Mouse (Mus musculus): ENCODE data around the gene Nyx.
A peak's percentile ranks its signal among the peaks of the same experiment; 100 is the strongest.
"Not testable (repeated sequence)": the region's sequence is repeated elsewhere in the genome, so short reads cannot be mapped to it uniquely, and the experiment has no call there.

The Nyx gene

DNA sequence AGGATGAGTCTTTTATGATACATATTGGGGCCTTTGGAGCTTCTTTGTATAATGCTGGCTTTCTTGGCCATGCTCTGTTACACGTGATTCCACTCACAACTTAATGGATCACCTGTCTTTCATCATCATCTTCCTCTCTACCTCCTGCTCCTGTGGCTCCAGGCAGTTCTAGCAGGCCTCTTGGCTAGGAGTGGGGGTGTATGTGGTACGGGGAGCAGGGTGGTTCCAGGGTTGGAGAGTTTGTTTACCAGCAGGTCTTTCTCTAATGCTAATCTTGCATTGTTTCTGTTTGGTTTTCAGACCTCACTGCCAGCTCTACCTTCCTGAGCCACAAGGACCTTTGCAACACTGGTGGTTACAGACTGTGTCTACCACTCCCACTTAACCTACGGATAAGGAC is at the start of gene Nyx:
Gene Nyx (plus strand): TSS at position 301 of the 400 bp plus-strand sequence.
- DNase-seq (ENCODE audit: extremely low spot score, low read depth, low spot score): no peak

DNA sequence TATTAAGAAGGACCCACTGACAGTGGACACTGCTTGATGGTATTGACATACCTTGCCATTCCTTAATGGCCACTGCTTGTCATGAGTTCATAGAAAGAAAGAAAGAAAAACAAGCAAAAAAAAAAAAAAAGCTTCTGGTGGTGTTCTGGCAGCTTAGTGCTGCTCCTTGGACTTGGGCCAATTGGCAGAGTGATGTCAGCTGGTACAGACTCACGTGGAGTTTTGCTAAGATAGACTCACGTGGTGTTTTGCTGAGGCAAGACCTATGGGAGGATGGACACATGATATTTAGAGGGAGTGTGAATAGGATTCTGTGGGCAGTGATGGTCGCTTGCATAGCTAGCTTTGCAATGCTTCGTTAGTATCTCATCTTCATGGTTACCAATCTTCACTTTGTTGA is 43.9 kb upstream of the Nyx start:
- DNase-seq (ENCODE audit: extremely low spot score, low read depth, low spot score): no peak

DNA sequence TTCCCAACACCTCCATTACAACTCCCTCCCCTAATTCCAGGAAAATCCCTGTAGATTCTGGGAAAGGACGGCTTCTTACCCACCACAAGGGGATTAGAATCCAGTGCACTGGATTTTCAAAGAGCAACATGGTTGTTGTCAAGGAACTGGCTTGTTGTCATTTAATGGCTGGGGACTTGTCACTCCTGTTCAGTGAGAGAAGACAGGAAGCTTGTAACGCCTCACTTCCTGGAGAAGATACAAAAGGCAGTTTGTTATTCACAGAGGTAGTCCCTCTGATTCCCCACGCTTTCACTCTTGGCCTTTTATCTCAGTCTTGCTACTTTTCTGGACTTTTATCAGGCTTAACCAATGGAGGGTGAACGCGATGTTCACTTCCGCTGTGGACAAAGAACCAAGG is 34.5 kb upstream of the Nyx start:
- DNase-seq (ENCODE audit: extremely low spot score, low read depth, low spot score): no peak

DNA sequence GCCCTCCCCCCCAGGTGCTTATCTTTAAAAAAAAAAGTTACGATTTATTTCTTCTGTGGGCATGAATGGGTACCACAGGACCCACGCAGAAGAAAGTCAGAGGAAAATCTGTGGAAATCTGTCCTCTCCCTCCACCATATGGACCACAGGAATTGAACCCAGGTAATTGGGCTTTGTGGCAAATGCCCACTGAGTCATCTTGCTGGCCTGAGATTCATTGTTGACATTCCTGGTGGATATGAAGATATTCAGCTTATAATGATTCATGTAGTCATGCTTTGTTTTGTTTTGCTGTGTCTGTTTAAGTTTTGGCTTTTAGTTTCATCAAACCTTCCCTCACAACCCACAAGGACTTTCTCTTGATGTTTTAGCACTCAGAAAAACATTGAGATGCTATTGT is 29.9 kb upstream of the Nyx start:
- not testable (repeated sequence) for DNase-seq (ENCODE audit: extremely low spot score, low read depth, low spot score)

DNA sequence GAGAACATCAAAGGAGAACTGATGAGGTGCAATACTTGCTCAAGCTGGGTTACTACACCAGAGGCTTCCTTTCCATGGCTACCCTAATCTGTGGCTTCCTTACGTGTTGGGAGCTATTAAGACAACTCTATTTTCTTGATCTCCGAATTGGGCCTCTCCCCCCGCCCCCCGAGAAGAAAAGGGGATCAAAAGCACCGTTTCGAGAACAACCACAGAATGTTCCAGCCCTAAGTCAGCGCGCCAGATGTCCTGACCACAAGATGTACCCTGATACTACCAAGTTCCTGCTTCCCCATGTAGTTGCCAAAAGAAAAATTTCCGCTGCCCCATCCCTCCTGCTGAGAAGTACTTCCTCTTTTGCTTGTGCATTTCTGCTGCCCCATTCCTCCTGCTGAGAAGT is 9.4 kb upstream of the Nyx start:
- DNase-seq (ENCODE audit: extremely low spot score, low read depth, low spot score): not testable (repeated sequence)

DNA sequence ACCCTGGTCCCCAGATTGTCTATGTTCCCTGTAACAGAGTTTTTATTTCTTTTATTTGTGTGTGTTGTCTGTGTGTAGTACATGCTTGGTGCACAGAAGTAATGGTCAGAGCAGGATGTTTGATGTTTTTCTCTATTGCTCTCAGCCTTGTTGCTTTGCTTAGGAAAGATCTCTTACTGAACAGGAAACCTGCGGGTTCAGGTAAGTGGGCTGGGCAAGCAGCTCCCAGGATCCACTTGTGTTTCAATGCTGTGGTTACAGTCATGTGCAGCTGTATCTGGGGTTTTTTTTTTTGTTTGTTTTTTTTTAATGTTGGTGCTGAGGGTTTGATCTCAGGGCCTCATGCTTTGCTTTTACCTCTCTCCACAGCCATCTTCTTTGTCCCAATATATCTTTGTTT is 7.1 kb upstream of the Nyx start:
- DNase-seq (ENCODE audit: extremely low spot score, low read depth, low spot score): no peak

DNA sequence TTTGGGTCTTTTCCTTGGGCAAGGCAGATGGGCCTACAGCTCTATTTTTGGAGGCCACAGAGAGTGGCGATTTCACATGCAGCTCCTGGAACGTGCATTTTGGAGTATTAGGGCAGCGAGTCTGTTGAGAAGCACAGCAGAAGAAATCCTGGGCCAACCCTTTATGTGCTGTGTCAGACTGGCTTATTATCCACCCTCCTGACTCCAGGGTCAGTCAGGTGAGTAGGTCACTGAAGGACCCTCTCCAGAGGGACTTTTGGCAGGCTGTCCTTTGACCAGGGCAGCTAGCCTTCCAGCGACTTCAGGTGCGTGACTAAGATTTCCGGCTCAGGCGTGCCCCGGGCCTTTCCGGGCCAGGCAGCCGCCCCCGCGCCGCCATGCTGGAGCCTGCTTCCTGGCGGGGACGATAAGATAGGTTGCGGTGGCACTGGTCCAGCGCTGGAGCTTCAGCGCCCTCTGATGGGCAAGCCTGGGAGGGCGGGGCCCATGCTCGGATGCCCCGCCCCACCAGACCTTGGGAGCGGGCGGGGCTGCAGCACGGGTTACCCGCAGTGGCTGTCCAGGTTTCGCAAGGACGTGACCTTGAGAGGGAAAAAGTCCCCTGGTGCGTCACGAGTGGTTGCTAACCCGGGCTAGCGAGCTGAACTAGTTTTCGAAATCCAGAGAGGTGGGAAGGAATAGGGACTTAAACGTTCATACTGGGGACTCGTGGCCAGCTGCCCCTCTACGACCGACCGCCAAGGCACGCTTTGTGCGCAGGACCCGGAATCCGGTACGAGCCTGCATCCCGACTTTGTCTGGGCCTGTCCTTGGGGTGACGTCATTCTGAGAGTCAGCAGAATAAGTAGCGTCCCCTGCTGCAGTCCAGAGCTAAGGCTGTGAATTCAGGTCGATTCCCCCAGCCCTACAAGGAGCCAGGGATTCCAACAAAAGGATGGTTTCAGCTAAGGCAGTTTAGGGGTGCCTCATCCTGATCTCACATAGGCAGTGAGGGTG is 4.3 kb upstream of the Nyx start:
- peak; percentile 52 for DNase-seq (ENCODE audit: extremely low spot score, low read depth, low spot score)

DNA sequence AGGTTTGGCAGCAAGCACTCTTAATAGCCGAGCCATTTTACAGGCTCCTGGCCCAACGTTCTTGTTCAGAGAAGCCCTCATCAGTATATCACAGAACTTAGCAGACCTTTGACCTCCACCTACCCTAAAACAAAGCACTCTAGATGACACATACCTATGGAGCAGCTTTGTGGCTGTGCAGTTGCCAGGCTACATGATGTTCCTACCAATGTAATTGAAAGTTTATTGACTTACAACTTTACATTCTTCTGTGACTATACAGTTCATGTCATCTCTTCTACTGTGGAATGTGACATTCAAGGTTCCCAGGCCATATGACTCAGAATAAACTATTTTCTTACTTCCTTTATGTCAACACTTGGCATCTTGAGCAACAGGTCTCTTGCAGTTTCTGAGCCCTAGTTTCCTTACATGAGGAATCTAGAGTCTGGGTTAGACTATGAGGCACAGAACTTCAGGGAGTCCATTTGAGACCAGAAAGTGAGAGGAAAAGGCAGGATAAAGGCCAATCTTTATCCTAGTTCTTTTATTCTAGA is 2.9 kb upstream of the Nyx start:
- no peak for DNase-seq (ENCODE audit: extremely low spot score, low read depth, low spot score)

DNA sequence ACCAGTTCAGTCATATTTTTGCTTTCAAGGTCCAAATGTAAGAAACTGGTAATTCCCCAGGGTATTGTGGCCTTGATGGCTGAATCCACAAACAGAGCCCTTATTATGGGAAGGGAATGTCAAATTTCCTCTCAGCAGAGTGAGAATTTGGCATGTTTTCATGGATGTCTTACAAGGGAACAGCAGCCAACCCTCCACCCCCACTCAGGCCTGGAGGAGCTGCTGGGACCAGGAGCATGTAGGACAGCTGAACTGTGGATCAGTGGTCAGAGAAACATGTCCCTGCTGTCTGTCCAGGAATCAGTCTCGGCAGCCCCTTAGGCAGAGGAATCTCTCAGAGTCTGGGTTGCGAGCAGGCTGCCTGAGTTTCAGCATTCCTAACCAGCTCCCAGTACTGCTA is 771 bp downstream of the Nyx start:
- DNase-seq (ENCODE audit: extremely low spot score, low read depth, low spot score): no peak

DNA sequence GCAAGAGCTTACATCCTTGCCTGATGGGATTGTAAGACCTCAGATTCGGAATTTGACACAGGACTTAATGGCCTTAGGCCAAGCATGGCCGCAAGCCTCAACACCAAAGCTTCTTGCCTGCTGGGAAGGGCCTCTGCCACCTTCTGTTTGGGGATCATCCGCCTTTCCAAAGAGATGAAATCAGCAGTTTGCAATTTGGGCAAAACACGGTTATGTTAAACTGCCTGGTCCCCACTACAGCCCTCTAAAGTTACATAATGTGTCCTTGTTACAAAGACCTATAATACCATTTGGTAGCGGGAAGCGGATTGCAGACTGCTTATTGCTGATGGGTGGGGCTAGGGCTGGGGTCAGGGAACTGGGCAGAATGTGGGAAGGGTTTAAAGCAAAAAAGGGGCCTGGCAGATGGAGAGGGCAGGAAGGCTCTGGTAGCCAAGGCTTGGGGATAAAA is 1.2 kb downstream of the Nyx start:
- no peak for DNase-seq (ENCODE audit: extremely low spot score, low read depth, low spot score)

DNA sequence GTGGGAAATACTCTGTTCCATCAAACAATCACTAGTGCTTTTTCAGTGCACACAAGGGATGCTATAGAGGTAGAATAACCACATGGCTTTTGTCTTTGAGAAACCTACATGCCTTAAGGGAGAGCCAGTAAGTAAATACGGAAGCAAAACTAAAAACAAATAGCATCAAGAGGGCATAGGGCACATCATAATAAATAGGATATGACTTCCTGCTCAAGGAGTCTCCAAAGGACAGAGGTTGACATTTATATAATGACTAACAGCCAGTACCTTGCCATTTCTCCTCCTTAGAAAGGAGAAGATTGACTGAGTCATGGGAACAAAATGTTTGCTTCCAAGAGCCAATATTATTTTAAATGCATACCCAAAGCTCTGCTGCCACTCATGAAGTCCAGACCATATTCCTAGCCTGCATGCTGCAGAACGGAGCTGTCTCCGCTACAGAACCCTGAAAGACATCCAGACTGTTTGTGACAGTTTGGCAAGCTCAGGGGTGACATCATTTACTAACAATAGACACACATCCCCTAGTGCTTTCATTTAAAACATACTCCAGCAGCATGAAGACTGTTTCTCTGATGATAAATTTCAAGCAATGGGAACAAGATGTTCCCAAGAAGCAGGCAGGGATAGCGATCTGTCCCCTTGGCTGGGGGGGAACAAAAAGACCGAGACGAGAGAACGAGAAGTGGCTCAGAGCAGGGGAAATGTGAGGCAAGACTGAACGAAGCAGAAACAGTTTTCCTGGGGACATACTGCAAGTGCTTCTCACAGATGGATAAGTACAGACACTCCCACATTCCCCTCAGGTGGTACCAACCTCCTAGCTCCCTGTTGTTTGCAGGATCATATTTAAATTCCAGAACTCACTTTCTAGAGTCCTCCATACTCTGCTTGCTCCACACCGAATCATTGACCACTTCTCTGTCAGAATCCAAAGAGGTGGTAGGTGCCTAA is 3.5 kb downstream of the Nyx start:
- no peak for DNase-seq (ENCODE audit: extremely low spot score, low read depth, low spot score)

DNA sequence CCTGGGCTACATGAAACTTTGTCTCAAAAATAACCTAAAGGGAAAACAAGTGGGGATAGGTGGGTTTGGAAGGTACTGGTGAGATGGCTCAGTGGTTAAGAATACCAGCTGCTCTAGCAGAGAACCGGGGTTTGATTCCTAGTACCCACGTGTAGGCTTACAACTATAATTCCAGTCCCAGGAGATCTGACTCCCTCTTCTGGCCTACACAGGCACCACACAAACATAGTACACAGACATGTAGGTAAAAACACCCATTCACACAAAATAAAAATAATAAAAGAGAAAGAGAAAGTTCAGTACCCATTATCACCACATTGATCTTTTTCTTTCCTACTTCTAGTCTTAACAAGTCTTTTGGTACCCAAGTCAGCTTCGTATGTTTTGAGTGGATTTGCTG is 6.0 kb downstream of the Nyx start:
- no peak for DNase-seq (ENCODE audit: extremely low spot score, low read depth, low spot score)

DNA sequence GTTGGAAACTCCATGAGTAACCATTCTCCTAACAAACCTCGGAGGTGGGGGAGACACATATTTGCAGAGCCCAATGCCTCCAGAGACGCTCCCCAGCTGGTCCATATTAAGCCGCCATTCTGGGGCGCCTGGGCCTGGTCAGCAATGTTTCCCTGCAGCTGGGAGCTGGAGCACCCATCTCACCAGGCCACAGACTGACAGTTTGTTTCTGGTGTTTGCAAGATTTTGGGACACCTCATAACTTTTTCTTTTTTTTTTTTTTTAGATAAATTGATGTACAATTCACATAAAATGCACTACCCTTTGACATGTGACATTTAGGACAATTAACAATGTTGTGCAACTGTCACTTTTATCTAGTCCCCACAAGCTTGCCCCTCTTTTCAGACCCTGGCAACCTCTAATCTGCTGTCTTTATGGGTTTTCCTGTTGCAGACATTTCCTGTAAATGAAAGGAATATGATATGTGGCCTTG is 6.9 kb downstream of the Nyx start:
- no peak for DNase-seq (ENCODE audit: extremely low spot score, low read depth, low spot score)

DNA sequence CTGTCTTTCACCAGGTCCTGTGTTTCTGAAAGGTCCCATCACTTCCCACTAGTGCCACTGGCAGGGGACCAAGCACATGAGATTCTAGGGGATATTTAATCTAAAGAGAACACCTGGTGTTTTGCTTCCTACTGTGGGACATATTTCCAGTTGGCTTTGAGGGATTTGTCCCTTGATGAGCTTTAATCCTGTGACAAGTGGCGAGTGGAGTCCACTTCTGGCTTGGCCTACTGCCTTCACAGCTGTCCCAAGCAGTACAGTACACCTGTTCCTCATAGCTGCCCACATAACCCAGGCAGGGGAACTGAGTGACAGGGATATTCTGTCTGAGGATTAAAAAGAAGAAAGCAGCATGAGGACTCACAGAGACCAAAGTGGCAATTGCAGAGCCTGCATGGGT is 9.5 kb downstream of the Nyx start:
- no peak for DNase-seq (ENCODE audit: extremely low spot score, low read depth, low spot score)

DNA sequence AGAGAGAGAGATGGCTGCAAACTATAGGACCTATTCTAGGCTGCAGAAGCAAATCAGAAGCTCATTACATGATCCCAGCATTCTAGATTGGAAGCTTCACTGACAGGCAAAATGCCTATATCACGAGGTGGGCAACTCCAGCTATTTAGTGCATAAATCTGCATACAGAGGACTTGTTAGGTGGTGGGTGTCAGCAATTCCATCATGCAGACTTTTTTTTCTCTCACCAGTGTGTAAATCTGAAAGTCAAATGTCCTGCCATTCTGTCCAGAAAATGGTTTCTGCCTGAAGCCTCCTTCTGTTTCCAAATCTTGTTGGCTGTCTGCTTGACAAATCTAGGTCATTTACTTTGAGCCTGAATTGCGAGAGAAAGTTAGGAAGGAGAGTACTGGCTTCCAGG is 11.7 kb downstream of the Nyx start:
- no peak for DNase-seq (ENCODE audit: extremely low spot score, low read depth, low spot score)

DNA sequence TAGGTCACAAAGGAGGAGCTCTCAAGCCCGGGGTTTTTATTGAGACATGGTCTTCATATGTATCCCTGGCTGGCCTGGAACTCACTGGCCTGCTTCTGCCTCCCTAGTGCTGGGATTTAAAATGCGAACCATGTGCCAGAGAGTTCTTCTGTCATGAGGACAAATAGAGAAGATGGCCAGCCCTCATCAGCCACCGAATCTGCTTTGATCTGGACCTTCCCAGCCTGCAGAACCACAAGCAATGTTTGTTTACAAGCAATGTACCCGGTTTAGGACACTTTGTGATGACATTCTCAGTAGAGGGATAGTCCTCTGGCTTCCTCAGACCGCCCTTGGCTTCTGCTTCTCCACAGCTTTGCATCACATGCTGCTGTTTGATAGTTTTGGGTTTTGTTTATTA is 12.4 kb downstream of the Nyx start:
- no peak for DNase-seq (ENCODE audit: extremely low spot score, low read depth, low spot score)

DNA sequence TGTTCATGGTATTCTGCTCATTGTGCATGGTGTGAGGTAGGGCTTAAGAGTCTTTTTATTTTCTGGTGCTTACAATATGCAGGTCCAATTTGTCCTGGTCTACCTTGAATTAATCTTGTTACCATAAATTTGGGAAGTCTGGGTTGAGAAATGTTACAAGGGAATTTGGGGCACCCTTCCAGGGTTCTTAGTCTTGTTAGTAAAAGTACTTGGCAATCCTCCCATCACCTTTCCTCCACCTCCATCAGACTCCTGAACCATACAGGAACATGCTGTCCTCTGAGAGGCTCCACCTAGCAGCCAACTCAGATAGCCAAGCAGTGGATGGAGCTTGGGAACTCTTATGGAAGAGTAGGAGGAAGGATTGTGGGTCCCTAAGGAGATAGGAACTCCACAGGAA is 13.7 kb downstream of the Nyx start:
- no peak for DNase-seq (ENCODE audit: extremely low spot score, low read depth, low spot score)

DNA sequence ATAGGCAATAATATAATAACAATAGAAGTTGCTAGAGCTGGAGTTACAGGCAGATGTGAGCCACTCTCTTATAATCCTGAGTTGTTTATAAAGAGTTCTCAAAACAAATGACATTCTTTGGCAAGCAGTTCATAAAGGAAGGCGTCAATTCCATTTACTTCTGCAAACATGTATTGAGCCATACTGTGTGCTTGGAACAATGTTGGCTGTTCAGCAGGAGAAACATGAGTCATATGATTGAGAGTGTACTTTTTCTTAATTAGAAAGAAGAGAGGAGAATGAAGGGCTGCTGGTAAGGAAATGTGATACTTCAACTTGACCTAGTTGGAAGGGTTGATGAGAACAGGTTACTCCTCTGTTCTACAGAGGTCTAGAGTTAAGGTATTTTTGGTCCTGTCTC is 16.7 kb downstream of the Nyx start:
- DNase-seq (ENCODE audit: extremely low spot score, low read depth, low spot score): no peak

DNA sequence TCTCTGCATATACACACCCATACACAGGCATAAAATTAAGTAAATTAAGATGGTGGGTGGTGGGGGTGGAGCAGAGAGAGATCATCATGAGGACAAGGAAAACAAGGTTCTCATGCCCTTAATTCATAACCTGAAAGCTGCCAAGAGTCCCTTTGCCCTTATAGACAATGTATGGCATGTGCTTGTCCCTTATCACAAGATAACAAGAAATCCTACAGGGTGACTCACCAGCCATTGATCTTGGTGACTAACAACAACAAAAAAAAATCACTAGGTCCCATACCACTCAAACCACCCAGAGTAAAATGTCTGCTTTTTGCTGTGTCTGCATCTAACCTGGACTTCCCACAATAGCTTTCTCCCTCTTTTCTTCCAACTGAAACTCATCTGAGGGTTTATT is 18.5 kb downstream of the Nyx start:
- no peak for DNase-seq (ENCODE audit: extremely low spot score, low read depth, low spot score)

DNA sequence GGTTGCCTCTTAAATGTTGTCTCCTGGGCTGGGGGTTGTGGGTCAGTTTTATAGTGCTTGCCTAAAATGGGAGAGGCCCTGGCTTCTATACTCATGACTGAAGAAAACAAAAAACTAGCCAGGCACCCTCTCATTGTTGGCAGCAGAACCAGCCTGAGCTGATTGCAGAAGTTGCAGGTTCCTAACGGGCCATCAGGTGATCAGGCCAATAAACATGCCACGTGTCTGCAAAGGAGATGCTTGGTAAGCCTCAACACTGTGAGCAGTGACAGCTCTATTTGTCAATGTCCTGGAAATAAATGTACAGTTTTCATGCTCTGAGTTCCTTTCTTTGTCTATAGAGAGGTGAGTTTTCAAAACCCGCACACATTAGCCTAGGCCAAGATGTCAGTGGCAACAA is 23.1 kb downstream of the Nyx start:
- DNase-seq (ENCODE audit: extremely low spot score, low read depth, low spot score): no peak

DNA sequence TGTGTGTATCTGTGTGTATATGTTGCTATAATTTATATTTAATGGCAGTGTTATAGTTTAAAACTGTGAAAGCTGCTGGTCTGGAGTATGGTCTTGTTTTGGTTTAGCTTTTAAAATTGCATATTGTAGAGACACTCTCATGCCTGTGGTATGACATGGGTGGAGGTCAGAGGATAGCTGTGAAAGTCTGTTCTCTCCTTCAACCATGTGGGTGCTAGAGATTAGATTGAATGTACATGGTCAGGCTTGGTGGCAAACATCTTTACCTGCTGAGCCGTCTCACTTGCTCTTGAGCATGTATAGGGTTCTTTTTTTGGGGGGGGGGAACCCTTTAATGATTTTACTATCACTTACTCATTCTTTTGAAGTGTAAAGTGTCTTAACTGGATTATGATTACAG is 23.9 kb downstream of the Nyx start:
- DNase-seq (ENCODE audit: extremely low spot score, low read depth, low spot score): no peak
